Mouse (Mus musculus) CD4-positive naive resting alpha-beta T cell, adult 57 days (primary cell): Measurements from ENCODE around the gene Gm10024. TPM values are rescaled to one million over a fixed set of nuclear protein-coding genes. Genes with fewer than 3 reads are reported as not detected.

Experiments
- total RNA-seq: library from RNA; stranded (reverse); gene quantifications from one replicate; pipeline ENCODE4 v1.2.4, GENCODE M21; 2023

Gene Gm10024
- not detected for total RNA-seq

GRCm38 (mm10) chr10:77711157-77711556 is at the start of gene Gm10024:
TSS of gene Gm10024 (plus strand) at chr10:77711457.

DNA sequence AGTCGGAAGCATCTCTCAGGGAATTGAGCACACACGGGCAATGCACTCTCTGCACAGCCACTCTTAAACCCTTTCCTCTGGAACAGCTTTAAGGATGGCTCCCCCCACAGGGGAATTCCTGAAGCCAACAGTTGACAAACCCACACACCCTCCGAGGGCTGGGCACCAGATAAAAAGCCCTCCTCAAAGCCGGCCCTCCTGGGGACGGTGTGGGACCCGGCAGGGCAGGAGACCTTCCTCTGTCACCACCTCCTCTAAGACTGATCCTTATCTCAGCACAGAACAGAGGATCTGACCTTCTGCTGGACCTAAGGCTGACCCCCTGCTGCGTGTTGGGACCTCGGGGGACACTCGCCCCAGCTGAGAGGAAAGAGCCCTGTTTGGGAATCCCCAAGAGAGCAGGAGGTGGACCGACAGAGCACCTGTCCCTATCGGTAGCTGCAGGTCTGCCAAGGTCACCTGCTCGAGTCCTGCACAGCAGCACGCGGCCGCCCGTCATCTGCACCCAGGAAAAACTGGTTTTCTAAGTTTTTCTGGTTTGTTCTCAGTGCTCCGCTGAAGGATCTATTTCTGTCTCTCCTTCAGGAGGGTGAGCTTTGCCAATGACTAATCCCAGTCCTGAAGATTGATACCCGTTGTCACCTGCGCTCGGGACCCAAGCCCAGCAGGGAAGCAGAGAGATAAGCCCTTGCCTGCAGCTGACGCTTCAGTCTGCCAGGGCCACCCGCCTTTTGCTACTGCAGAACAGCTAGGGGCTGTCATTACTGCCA is 25.2 kb upstream of the Gm10024 start, which contains the start of gene Tspear:
Gene Tspear (plus strand): TSS at position 675 of the 770 bp plus-strand sequence.

DNA sequence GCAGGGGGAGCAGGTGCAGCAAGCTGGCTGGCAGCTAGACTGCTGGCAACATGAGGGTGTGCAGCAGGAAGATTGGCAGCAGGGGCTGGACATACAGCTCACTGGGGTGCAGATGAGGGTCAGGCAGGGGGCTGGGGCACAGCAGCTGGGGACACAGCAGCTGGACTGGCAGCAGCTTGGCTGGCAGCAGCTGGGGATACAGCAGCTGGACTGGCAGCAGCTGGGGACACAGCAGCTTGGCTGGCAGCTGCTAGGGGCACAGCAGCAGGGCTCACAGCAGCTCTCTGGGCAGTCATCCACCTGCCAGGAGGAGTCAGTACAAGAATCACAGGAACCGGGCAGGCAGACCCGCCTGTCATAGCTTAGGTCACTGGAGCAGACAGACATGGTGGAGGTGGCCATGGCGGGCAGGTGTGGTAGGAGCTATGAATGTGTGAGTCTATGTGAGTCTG is 20.9 kb upstream of the Gm10024 start, which contains the start of gene Gm19402:
Gene Gm19402 (minus strand): TSS at position 402 of the 452 bp plus-strand sequence.

DNA sequence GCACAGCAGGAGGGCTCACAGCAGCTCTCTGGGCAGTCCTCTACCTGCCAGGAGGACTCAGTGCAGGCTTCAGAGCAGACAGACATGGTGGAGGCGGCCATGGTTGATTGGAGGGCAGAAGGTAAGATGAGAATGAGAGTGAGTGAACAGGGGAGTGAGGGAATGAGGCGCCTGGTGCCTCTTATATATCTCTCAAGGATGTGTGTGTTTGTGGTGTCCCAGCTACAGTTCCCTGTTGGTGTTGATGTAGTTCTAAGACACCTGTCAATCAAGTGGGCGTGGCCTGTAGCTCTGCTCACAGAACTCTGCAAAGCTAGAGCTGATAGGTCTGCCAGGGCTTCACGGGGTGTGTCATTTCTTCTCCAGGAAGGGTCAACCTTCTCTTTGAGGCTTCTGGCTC is 14.1 kb upstream of the Gm10024 start, which contains the start of gene Gm9508:
Gene Gm9508 (minus strand): TSS at position 101 of the 400 bp plus-strand sequence.

DNA sequence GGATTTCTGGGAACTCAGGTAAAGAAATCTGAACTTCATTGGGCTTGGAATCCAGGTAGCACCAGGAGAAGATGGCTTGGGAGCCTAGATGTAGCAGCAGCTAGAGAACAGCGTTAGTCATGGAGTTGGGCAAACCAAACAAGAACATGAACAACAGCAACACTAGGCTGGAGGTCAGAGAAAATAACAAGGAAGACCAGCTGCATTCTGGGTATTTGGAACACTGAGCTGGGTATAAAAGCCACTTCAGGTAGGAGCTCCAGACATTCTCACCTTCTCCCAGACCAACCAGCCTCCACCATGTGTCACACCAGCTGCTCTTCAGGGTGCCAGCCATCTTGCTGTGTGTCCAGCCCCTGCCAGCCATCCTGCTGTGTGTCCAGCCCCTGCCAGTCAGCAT is 4.9 kb upstream of the Gm10024 start, which contains the start of gene Gm10272:
Gene Gm10272 (plus strand): TSS at position 301 of the 400 bp plus-strand sequence.

GRCm38 (mm10) chr10:77715507-77715906 is 4.2 kb downstream of the Gm10024 start, which contains the start of gene Gm10142:
TSS of gene Gm10142 (plus strand) at chr10:77715807.

GRCm38 (mm10) chr10:77720299-77720698 is 9.0 kb downstream of the Gm10024 start, which contains the start of gene Krtap12-1:
TSS of gene Krtap12-1 (plus strand) at chr10:77720599.

GRCm38 (mm10) chr10:77726186-77726585 is 14.9 kb downstream of the Gm10024 start, which contains the start of gene Gm10100:
TSS of gene Gm10100 (plus strand) at chr10:77726486.

GRCm38 (mm10) chr10:77741924-77742688 is 30.8 kb downstream of the Gm10024 start, which contains the start of gene Gm18596:
TSS of gene Gm18596 (minus strand) at chr10:77742638.

DNA sequence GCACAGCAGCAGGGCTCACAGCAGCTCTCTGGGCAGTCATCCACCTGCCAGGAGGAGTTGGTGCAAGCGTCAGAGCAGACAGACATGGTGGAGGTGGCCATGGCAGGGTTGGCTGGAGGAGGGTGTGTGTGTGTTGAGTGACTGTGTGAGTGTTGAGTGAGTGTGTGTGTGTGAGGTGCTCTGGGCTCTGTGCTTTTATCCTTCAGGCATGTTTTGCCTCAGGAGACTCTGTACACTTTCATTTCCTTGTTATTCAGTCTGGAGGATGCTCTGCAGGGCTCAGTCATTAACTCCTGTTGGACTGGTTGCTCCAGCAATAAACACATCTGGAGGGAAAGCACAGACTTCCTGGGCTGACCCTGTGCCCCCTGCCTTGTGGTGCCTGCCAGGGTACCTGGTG is 40.0 kb downstream of the Gm10024 start, which contains the start of gene Gm9736:
Gene Gm9736 (minus strand): TSS at position 101 of the 400 bp plus-strand sequence.

DNA sequence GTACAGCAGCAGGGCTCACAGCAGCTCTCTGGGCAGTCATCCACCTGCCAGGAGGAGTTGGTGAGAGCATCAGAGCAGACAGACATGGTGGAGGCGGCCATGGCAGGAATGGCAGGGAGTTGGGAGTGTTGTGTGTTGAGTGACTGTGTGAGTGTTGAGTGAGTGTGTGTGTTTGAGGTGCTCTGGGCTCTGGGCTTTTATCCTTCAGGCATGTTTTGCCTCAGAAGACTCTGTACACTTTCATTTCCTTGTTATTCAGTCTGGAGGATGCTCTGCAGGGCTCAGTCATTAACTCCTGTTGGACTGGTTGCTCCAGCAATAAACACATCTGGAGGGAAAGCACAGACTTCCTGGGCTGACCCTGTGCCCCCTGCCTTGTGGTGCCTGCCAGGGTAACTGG is 48.3 kb downstream of the Gm10024 start, which contains the start of gene Gm3233:
Gene Gm3233 (minus strand): TSS at position 101 of the 400 bp plus-strand sequence.

Other genes with a start within 250 kb of the Gm10024 start
- gene Fam207a, start 195.7 kb upstream of the Gm10024 start, total RNA-seq, result 23.2 TPM
- gene Itgb2, start 181.2 kb upstream of the Gm10024 start, total RNA-seq, result 254 TPM
- 109 TPM for gene Pttg1ip, start 129.7 kb upstream of the Gm10024 start, total RNA-seq
- 61.4 TPM for gene Sumo3, start 105.4 kb upstream of the Gm10024 start, total RNA-seq
- not detected for gene Gm49325, start 105.3 kb upstream of the Gm10024 start, total RNA-seq
- 36.8 TPM for gene Ube2g2, start 89.2 kb upstream of the Gm10024 start, total RNA-seq
- gene Tspear, start 24.9 kb upstream of the Gm10024 start, total RNA-seq, result 0.44 TPM
- not detected for gene Gm19402, start 20.7 kb upstream of the Gm10024 start, total RNA-seq
- gene Gm9508, start 14.2 kb upstream of the Gm10024 start, total RNA-seq, result not detected
- not detected for gene Gm10272, start 4.8 kb upstream of the Gm10024 start, total RNA-seq
- gene Gm10142, start 4.3 kb downstream of the Gm10024 start, total RNA-seq, result not detected
- gene Krtap12-1, start 9.1 kb downstream of the Gm10024 start, total RNA-seq, result not detected
- gene Gm10100, start 15.0 kb downstream of the Gm10024 start, total RNA-seq, result not detected
- gene Gm18596, start 31.2 kb downstream of the Gm10024 start, total RNA-seq, result not detected
- not detected for gene Gm9736, start 39.9 kb downstream of the Gm10024 start, total RNA-seq
- not detected for gene Gm3233, start 48.2 kb downstream of the Gm10024 start, total RNA-seq
- gene Gm3238, start 59.9 kb downstream of the Gm10024 start, total RNA-seq, result not detected
- not detected for gene Gm7138, start 65.5 kb downstream of the Gm10024 start, total RNA-seq
- not detected for gene Gm3250, start 71.1 kb downstream of the Gm10024 start, total RNA-seq
- not detected for gene Gm7137, start 76.7 kb downstream of the Gm10024 start, total RNA-seq
- not detected for gene Gm9639, start 83.6 kb downstream of the Gm10024 start, total RNA-seq
- gene Gm19668, start 87.7 kb downstream of the Gm10024 start, total RNA-seq, result not detected
- not detected for gene Gm9507, start 100.4 kb downstream of the Gm10024 start, total RNA-seq
- not detected for gene Gm2696, start 103.2 kb downstream of the Gm10024 start, total RNA-seq
- gene Krtap10-4, start 115.6 kb downstream of the Gm10024 start, total RNA-seq, result not detected
- not detected for gene Krtap10-10, start 124.5 kb downstream of the Gm10024 start, total RNA-seq
- gene Gm36176, start 135.3 kb downstream of the Gm10024 start, total RNA-seq, result not detected
- not detected for gene Gm10318, start 141.4 kb downstream of the Gm10024 start, total RNA-seq
- not detected for gene Gm3285, start 150.5 kb downstream of the Gm10024 start, total RNA-seq
- not detected for gene Lrrc3, start 191.1 kb downstream of the Gm10024 start, total RNA-seq